Mouse (Mus musculus) granulocyte monocyte progenitor cell, adult 5-6 weeks (primary cell): ENCODE data around the gene Agmo. TPM values are rescaled to one million over a fixed set of nuclear protein-coding genes. Genes with fewer than 3 reads are reported as not detected.
A peak's percentile ranks its signal among the peaks of the same experiment; 100 is the strongest.

Experiments
- ATAC-seq: replicated peaks from 2 replicates; pipeline ENCODE4 v1.8.0; 2016; ENCODE audit warnings: mild to moderate bottlenecking, moderate TSS enrichment, inconsistent platforms; ENCODE audit not compliant: poor library complexity, severe bottlenecking
- total RNA-seq, 2 experiments: library from RNA; stranded (forward) in 1 of 2; stranded (reverse) in 1 of 2; fragments of 200-712, 200-1000 nt in 1 of 2; fragments of >200 nt in 1 of 2; fragmentation: Nextera tagmentation in 1 of 2; gene quantifications; 2 replicates each; pipeline ENCODE4 v1.2.3; 2014 to 2017

The Agmo gene
- total RNA-seq (2014; fragmentation: Nextera tagmentation) (5.6 TPM in 1 of 2 replicates, not detected in the other), total RNA-seq (2017) (0.26 and 0.95 TPM in 2 replicates)

- peak; percentile 98 for ATAC-seq
Measured at GRCm38 (mm10) chr12:37241566-37242021, at the start of gene Agmo. Gene Agmo (plus strand): TSS chr12:37241641.

- ATAC-seq: no peak
Measured at GRCm38 (mm10) chr12:37231119-37231518, 10.3 kb upstream of the Agmo start.

GRCm38 (mm10) chr12:37240975-37241565 is 371 bp upstream of the Agmo start:
- peak; percentile 46 for ATAC-seq

- ATAC-seq: no peak
Measured at GRCm38 (mm10) chr12:37242484-37242883, 1.0 kb downstream of the Agmo start.

- ATAC-seq: no peak
Measured at GRCm38 (mm10) chr12:37244876-37245275, 3.4 kb downstream of the Agmo start.

- no peak for ATAC-seq
Measured at GRCm38 (mm10) chr12:37251688-37252087, 10.2 kb downstream of the Agmo start.

- ATAC-seq: no peak
Measured at GRCm38 (mm10) chr12:37257099-37257498, 15.7 kb downstream of the Agmo start.

- no peak for ATAC-seq
Measured at GRCm38 (mm10) chr12:37259771-37260528, 18.5 kb downstream of the Agmo start.

GRCm38 (mm10) chr12:37263685-37264084 is 22.2 kb downstream of the Agmo start:
- no peak for ATAC-seq

GRCm38 (mm10) chr12:37268636-37269152 is 27.3 kb downstream of the Agmo start:
- ATAC-seq: no peak

- ATAC-seq: peak; percentile 73
Measured at GRCm38 (mm10) chr12:37272660-37273059, 31.2 kb downstream of the Agmo start.

- ATAC-seq: no peak
Measured at GRCm38 (mm10) chr12:37273964-37274657, 32.7 kb downstream of the Agmo start.

GRCm38 (mm10) chr12:37274658-37275019 is 33.2 kb downstream of the Agmo start:
- no peak for ATAC-seq

GRCm38 (mm10) chr12:37306956-37307466 is 65.6 kb downstream of the Agmo start:
- ATAC-seq: no peak

GRCm38 (mm10) chr12:37310786-37311185 is 69.3 kb downstream of the Agmo start:
- ATAC-seq: no peak

- ATAC-seq: no peak
Measured at GRCm38 (mm10) chr12:37322860-37323259, 81.4 kb downstream of the Agmo start.

GRCm38 (mm10) chr12:37334987-37335386 is 93.5 kb downstream of the Agmo start:
- no peak for ATAC-seq

GRCm38 (mm10) chr12:37344225-37344624 is 102.8 kb downstream of the Agmo start:
- ATAC-seq: no peak

GRCm38 (mm10) chr12:37345696-37346095 is 104.3 kb downstream of the Agmo start:
- no peak for ATAC-seq

GRCm38 (mm10) chr12:37392316-37392715 is 150.9 kb downstream of the Agmo start:
- ATAC-seq: no peak

GRCm38 (mm10) chr12:37402541-37402940 is 161.1 kb downstream of the Agmo start:
- no peak for ATAC-seq
